12 mouse cellular contexts compared by ENCODE assay signal in the genomic region with DNA sequence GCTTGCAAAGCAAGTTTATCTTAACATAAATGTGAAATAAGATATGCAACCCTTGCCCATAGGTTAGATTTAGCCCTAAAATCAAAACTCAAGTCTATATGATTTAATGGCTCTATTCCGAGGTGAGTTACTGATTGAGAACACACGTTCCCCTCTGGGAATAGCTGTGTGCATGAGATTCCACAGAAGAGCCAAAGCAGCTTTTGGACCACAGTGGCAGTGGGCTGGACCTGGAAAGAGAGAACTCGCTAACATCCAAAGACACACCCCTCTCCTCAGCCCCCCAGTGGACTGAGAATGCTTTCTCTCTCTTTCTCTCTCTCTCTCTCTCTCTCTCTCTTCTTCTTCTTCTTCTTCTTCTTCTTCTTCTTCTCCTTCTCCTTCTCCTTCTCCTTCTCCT. TPM values are rescaled to one million over a fixed set of nuclear protein-coding genes. Genes with fewer than 3 reads are reported as not detected.
A peak's percentile ranks its signal among the peaks of the same experiment; 100 is the strongest.
DNase-seq lines count a peak whose midpoint lies in the region; ATAC-seq lines count a peak whose summit lies in the region.
"Had no signal": no experiment of that assay in that cellular context is flagged by ENCODE, and none has a peak within 500 bp of the region (broad histone marks: within the 10 kb centered on the region; RNA-seq: fewer than 3 reads in every experiment).

No protein-coding gene starts in this region.

- peak overlapping the region; percentile 38; the same call in 1 of the 2 replicates for H3K4me3 ChIP-seq in kidney, embryonic 14.5 days (ENCODE audit: low read length)
- H3K4me3 ChIP-seq in limb, embryonic 10.5 days: peak overlapping the region; percentile 50; the same call in 1 of the 2 replicates

- no peaks in the 10 kb centered on the region for H3K4me1 ChIP-seq in kidney, embryonic 14.5 days (ENCODE audit: control insufficient read depth, insufficient read depth, low read length)
- peaks cover 40% of the 10 kb centered on the region for H3K4me1 ChIP-seq in limb, embryonic 10.5 days

- no peak overlapping the region for H3K27ac ChIP-seq in kidney, embryonic 14.5 days (ENCODE audit: low read depth, low read length)
- H3K27ac ChIP-seq in limb, embryonic 10.5 days: peak overlapping the region; percentile 88; the same call in 1 of the 2 replicates

- WGBS in kidney, embryonic 14.5 days: 55% methylated on average over 3 of the region's 3 CpGs
- 55% methylated on average over 3 of the region's 3 CpGs for WGBS in limb, embryonic 10.5 days

- H3K4me2 ChIP-seq in kidney, embryonic 14.5 days (replicated peaks; ENCODE audit: low read depth, low read length): peak overlapping the region; percentile 47
- H3K4me2 ChIP-seq: liver, embryonic 11.5 days had no signal

- H3K9ac ChIP-seq in kidney, embryonic 14.5 days (ENCODE audit: low read depth, low read length): no peak overlapping the region

- H3K36me3 ChIP-seq in kidney, embryonic 14.5 days (ENCODE audit: control insufficient read depth, insufficient read depth, low read length): no peaks in the 10 kb centered on the region
- H3K36me3 ChIP-seq in limb, embryonic 10.5 days: no peaks in the 10 kb centered on the region

- ATAC-seq in kidney, embryonic 14.5 days (ENCODE audit: low FRiP score, low TSS enrichment): no peak
- ATAC-seq in frontal cortex, adult (ENCODE audit: low TSS enrichment): no peak
- ATAC-seq: CD4-positive, CD25-positive, alpha-beta regulatory T cell, adult 4 months had no signal

- no peaks in the 10 kb centered on the region for H3K9me3 ChIP-seq in kidney, embryonic 14.5 days (ENCODE audit: control insufficient read depth, low read length)
- no peaks in the 10 kb centered on the region for H3K9me3 ChIP-seq in limb, embryonic 10.5 days (replicated peaks)

- no peaks in the 10 kb centered on the region for H3K27me3 ChIP-seq in kidney, embryonic 14.5 days (ENCODE audit: control insufficient read depth, insufficient read depth, low read length)
- H3K27me3 ChIP-seq in limb, embryonic 10.5 days (ENCODE audit: low read depth, poor library complexity, severe bottlenecking): no peaks in the 10 kb centered on the region

- no peak for DNase-seq in kidney, adult 18-20 months
- DNase-seq in adipocyte (ENCODE audit: low spot score) (peak; percentile 47), MN1 (ENCODE audit: low spot score) (no peak)
- DNase-seq in gastrocnemius, postnatal 25 days: peak; percentile 64
- no peak for DNase-seq in limb, embryonic 10.5 days (ENCODE audit: low spot score)
- DNase-seq in adrenal gland, postnatal 14 days: no peak
- DNase-seq: kidney, postnatal 14 days had no signal

RNA-seq across cellular contexts. Expression of gene Lrrc17, which starts 1.5 kb away (rescaled TPM):
- polyA plus RNA-seq in kidney, embryonic 14.5 days (2014; fragmentation: Nextera tagmentation; extraction: Ambion mirVana): 29.9 and 36.0 TPM in 2 replicates
- 1 to 10 TPM; 2.4 to 4.7 TPM for total RNA-seq in gastrocnemius, postnatal 25 days (2021)
- 8.7 and 19.3 TPM in 2 replicates for polyA plus RNA-seq in limb, embryonic 10.5 days (2016; fragmentation: Nextera tagmentation; extraction: Ambion mirVana)
- 4.9 and 5.0 TPM in 2 replicates for total RNA-seq in adrenal gland, postnatal 14 days (2021)
- total RNA-seq: monocyte, adult 5-6 weeks had no signal
- polyA plus RNA-seq: CD4-positive, CD25-positive, alpha-beta regulatory T cell, adult 4 months had no signal

Comparison
In these comparisons a context has a peak if more than half of its experiments do, and no peak if none do; other contexts are left out.
1. DNase-seq: peak in adipocyte (single experiment) and gastrocnemius, postnatal 25 days (single experiment); none in kidney, adult 18-20 months (single experiment), limb, embryonic 10.5 days (single experiment), MN1 (single experiment) and adrenal gland, postnatal 14 days (single experiment).